Mouse (Mus musculus): Measurements from ENCODE around the gene Gjb6. TPM values are rescaled to one million over a fixed set of nuclear protein-coding genes. Genes with fewer than 3 reads are reported as not detected.

The Gjb6 gene
- polyA plus RNA-seq (2015; fragmentation: Illumina TruSeq; extraction: RNeasy Lipid Tissue Mini Kit (QIAGEN cat#74804); ENCODE audit: low read depth, low replicate concordance) = 128 TPM

GRCm38 (mm10) chr14:57133161-57133661, at the start of gene Gjb6:
TSS of gene Gjb6 (minus strand) at chr14:57133611.

GRCm38 (mm10) chr14:57115823-57116544, 17.4 kb downstream of the Gjb6 start, which contains the start of gene Gm4491:
TSS of gene Gm4491 (minus strand) at chr14:57115883.

GRCm38 (mm10) chr14:57104106-57105023, 29.0 kb downstream of the Gjb6 start, which contains the start of gene Gjb2:
TSS of gene Gjb2 (minus strand) at chr14:57104702.

Other genes with a start within 250 kb of the Gjb6 start
- 56.3 TPM for gene Zmym2, start 247.0 kb downstream of the Gjb6 start, polyA plus RNA-seq (2015; fragmentation: Illumina TruSeq; extraction: RNeasy Lipid Tissue Mini Kit (QIAGEN cat#74804); ENCODE audit: low read depth, low replicate concordance)
- 0.25 TPM for gene Gja3, start 75.5 kb downstream of the Gjb6 start, polyA plus RNA-seq (2015; fragmentation: Illumina TruSeq; extraction: RNeasy Lipid Tissue Mini Kit (QIAGEN cat#74804); ENCODE audit: low read depth, low replicate concordance)
- 9.2 TPM for gene Gjb2, start 28.9 kb downstream of the Gjb6 start, polyA plus RNA-seq (2015; fragmentation: Illumina TruSeq; extraction: RNeasy Lipid Tissue Mini Kit (QIAGEN cat#74804); ENCODE audit: low read depth, low replicate concordance)
- 1.7 TPM for gene Gm4491, start 17.7 kb downstream of the Gjb6 start, polyA plus RNA-seq (2015; fragmentation: Illumina TruSeq; extraction: RNeasy Lipid Tissue Mini Kit (QIAGEN cat#74804); ENCODE audit: low read depth, low replicate concordance)